Mouse (Mus musculus) hematopoietic multipotent progenitor cell, adult 10-12 weeks (in vitro differentiated cells): Measurements from ENCODE around the gene Olfr250. TPM values are rescaled to one million over a fixed set of nuclear protein-coding genes. Genes with fewer than 3 reads are reported as not detected.

Source experiments
- polyA plus RNA-seq: library from polyadenylated mRNA; stranded (reverse); fragments of >175 nt; gene quantifications from 2 replicates; pipeline ENCODE4 v1.2.3, GENCODE M21; 2012; ENCODE audit warnings: low replicate concordance

The Olfr250 gene
- not detected in 2 replicates for polyA plus RNA-seq

DNA sequence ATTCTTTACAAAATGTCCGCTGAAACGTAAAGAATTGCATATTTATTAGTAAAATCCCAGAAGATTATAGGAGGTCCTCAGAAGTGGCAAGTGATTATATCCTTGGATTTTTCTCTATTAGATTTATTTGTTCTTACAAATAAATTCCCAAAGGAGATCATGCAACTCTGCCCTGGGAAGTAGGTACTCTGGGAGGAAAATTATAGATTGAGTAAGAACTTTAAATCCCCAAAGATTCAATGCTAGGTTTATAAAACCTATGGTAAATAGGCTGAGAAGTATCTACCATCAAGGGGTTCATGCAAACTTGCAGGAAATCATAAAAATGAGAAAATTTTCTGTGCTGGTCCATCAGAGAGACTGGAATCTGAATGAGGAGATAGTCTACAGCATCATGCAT, at the start of gene Olfr250:
Gene Olfr250, plus strand, starts transcription at position 301 of the 400 bp plus-strand sequence.

DNA sequence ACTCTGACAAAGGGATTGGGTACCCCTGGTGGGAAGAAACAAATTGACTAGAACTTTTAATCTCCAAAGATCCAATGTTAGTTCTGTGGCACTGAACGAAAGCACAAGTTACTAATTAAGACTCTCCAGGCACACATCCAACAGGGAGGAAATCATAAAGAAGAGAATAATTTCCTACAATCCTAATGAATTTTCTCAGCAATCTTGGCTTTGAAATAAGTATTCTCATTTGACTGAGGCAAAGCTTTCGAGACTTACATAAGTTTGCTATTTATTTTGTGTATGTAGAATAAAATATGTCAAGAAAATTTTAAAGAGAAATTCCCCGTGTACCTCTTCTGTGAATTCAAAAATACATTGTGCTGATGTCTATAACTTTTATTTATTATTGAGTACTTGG, 37.9 kb upstream of the Olfr250 start, which contains the start of gene Olfr25:
Gene Olfr25, plus strand, starts transcription at position 301 of the 400 bp plus-strand sequence.

DNA sequence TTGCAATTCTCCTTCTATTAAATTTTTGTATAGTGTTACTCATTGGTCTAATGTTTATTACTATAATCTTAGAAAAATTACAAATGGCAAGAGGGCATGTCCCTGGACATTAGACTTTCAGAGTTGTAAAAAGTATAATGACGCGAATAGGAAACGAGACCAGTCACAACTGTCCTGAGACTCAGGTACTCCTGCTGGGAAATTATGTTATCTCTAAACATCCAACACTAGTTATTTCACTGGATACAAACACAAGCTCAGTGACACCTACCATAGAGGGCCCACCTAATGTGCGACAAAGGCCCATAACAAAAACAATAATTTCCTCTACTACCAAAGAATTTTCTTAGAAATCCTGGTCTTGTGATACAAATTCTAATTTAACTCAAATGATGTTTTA, 18.6 kb upstream of the Olfr250 start, which contains the start of gene Olfr898:
Gene Olfr898, plus strand, starts transcription at position 301 of the 400 bp plus-strand sequence.

DNA sequence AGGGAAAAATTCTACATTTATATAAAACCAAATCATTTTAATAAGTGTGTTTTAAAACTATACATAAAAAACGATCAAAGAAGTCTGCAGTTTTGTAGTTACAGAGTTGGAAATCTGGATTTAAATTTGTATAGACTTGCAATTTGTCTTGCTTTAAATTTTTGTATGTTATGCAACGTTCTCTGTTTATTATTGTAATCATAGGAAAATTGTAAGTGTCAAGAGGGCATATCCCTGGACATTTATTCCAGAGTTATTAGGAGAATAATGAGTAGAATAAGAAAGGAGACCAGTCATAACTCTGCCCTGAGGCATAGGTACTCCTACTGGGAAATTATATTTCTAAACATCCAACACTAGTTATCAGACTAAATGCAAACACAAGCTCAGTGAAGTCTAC, 10.1 kb downstream of the Olfr250 start, which contains the start of gene Olfr251:
Gene Olfr251, plus strand, starts transcription at position 301 of the 400 bp plus-strand sequence.

DNA sequence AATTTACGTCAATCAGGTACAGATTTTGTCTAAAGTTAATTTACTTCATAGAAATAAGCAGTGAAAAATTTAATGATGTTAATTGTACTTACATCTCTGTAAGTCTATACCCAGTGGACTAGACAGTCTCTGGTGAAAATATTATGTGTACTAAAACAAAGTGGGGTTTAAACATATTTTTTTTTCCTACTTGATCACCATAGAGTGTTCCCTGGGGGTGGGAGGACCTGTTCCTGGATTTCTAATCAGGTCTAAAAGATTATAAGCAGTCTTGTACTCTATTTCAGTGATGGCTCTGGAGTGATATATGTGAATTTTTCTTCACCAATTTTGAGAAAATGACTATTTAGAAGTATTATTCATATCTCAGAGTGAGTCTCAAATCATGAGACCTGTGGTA, 34.7 kb downstream of the Olfr250 start, which contains the start of gene Olfr147:
Gene Olfr147, plus strand, starts transcription at position 301 of the 400 bp plus-strand sequence.

Other genes starting within 250 kb of the Olfr250 start
- gene Olfr890, start 224.4 kb upstream of the Olfr250 start, polyA plus RNA-seq, result not detected in 2 replicates
- gene Olfr891, start 186.1 kb upstream of the Olfr250 start, polyA plus RNA-seq, result not detected in 2 replicates
- not detected in 2 replicates for gene Olfr893, start 158.5 kb upstream of the Olfr250 start, polyA plus RNA-seq
- not detected in 2 replicates for gene Olfr894, start 148.8 kb upstream of the Olfr250 start, polyA plus RNA-seq
- not detected in 2 replicates for gene Olfr143, start 114.1 kb upstream of the Olfr250 start, polyA plus RNA-seq
- gene Olfr895, start 99.0 kb upstream of the Olfr250 start, polyA plus RNA-seq, result not detected in 2 replicates
- gene Olfr896-ps1, start 75.8 kb upstream of the Olfr250 start, polyA plus RNA-seq, result 0.05 TPM in 1 of 2 replicates, not detected in the other
- 0.02 TPM in 1 of 2 replicates, not detected in the other for gene Olfr25, start 37.8 kb upstream of the Olfr250 start, polyA plus RNA-seq
- gene Olfr898, start 18.5 kb upstream of the Olfr250 start, polyA plus RNA-seq, result not detected in 2 replicates
- gene Olfr251, start 10.2 kb downstream of the Olfr250 start, polyA plus RNA-seq, result not detected in 2 replicates
- gene Olfr147, start 34.8 kb downstream of the Olfr250 start, polyA plus RNA-seq, result not detected in 2 replicates
- not detected in 2 replicates for gene Olfr901, start 62.6 kb downstream of the Olfr250 start, polyA plus RNA-seq
- gene Olfr902, start 80.8 kb downstream of the Olfr250 start, polyA plus RNA-seq, result not detected in 2 replicates
- gene Olfr904, start 96.2 kb downstream of the Olfr250 start, polyA plus RNA-seq, result not detected in 2 replicates
- not detected in 2 replicates for gene Olfr905, start 104.2 kb downstream of the Olfr250 start, polyA plus RNA-seq
- gene Olfr906, start 120.2 kb downstream of the Olfr250 start, polyA plus RNA-seq, result not detected in 2 replicates
- gene Olfr907, start 128.9 kb downstream of the Olfr250 start, polyA plus RNA-seq, result not detected in 2 replicates
- not detected in 2 replicates for gene Olfr911-ps1, start 154.7 kb downstream of the Olfr250 start, polyA plus RNA-seq
- not detected in 2 replicates for gene Olfr910, start 171.0 kb downstream of the Olfr250 start, polyA plus RNA-seq
- not detected in 2 replicates for gene Olfr912, start 213.3 kb downstream of the Olfr250 start, polyA plus RNA-seq
- not detected in 2 replicates for gene Olfr913, start 225.9 kb downstream of the Olfr250 start, polyA plus RNA-seq
- not detected in 2 replicates for gene Olfr914, start 238.2 kb downstream of the Olfr250 start, polyA plus RNA-seq